Comparison of ENCODE assay signal across 9 mouse cellular contexts in genomic region chr10:80747410-80747809, GRCm38 (mm10). TPM values are rescaled to one million over a fixed set of nuclear protein-coding genes. Genes with fewer than 3 reads are reported as not detected.
A peak's percentile ranks its signal among the peaks of the same experiment; 100 is the strongest.
DNase-seq lines count a peak whose midpoint lies in the region; ATAC-seq and TF ChIP-seq lines count a peak whose summit lies in the region.
"Had no signal": no experiment of that assay in that cellular context is flagged by ENCODE, and none has a peak within 500 bp of the region (broad histone marks: within the 10 kb centered on the region; RNA-seq: fewer than 3 reads in every experiment).

No protein-coding gene starts in this region.

- peaks cover 11% of the 10 kb centered on the region; the same call in 1 of the 2 replicates for H3K4me1 ChIP-seq in lung, postnatal 0 days (ENCODE audit: insufficient read depth, low read depth, low read length)

- H3K4me3 ChIP-seq in gastrocnemius, adult 2 months = no peak overlapping the region
- no peak overlapping the region for H3K4me3 ChIP-seq in lung, postnatal 0 days (ENCODE audit: low read depth, low read length)
- H3K4me3 ChIP-seq: heart, embryonic 13.5 days had no signal

- no peak overlapping the region for H3K27ac ChIP-seq in gastrocnemius, adult 2 months
- H3K27ac ChIP-seq in lung, postnatal 0 days (ENCODE audit: low read length) = no peak overlapping the region
- H3K27ac ChIP-seq: heart, embryonic 13.5 days had no signal

- no peak for TF ChIP-seq EP300 in lung, postnatal 0 days (IDR thresholded peaks at IDR 0.05)

- WGBS in lung, postnatal 0 days = 9% methylated on average over 3 of the region's 3 CpGs

- no peaks in the 10 kb centered on the region for H3K9me3 ChIP-seq in lung, postnatal 0 days (ENCODE audit: low read length)
- H3K9me3 ChIP-seq: heart, embryonic 13.5 days had no signal

- H3K36me3 ChIP-seq in lung, postnatal 0 days (ENCODE audit: insufficient read depth, low read length) = no peaks in the 10 kb centered on the region
- H3K36me3 ChIP-seq: heart, embryonic 13.5 days had no signal

- no peak overlapping the region for H3K4me2 ChIP-seq in lung, postnatal 0 days (replicated peaks; ENCODE audit: low read depth, low read length)
- H3K4me2 ChIP-seq: heart, embryonic 13.5 days had no signal

- H3K27me3 ChIP-seq in lung, postnatal 0 days (replicated peaks; ENCODE audit: insufficient read depth, low read length) = no peaks in the 10 kb centered on the region
- H3K27me3 ChIP-seq: heart, embryonic 13.5 days had no signal

- TF ChIP-seq CTCF in gastrocnemius, adult 2 months (IDR thresholded peaks at IDR 0.05) = peak; percentile 99
- TF ChIP-seq CTCF in lung, postnatal 0 days (IDR thresholded peaks at IDR 0.05) = peak; percentile 97

- no peak overlapping the region for H3K9ac ChIP-seq in lung, postnatal 0 days (replicated peaks; ENCODE audit: low read depth)
- H3K9ac ChIP-seq: heart, embryonic 13.5 days had no signal

- ATAC-seq in lung, postnatal 0 days = no peak

- intact Hi-C loops in gastrocnemius, adult 2 months (cut with DNase I) = loop anchor here (1.0 to 5.0 kb wide), 4 partner anchors 27 to 245 kb away; partner anchors contain the start of gene Amh

- DNase-seq in 416B (ENCODE audit: low read depth) (peak; percentile 87), ES-CJ7 (ENCODE audit: low read depth, low spot score) (peak; percentile 82)
- peak; percentile 87 for DNase-seq in cerebellum, adult 9-10 months
- peak; percentile 86 for DNase-seq in gastrocnemius, adult 2 months
- DNase-seq in kidney, postnatal 4 days = peak; percentile 86 to 88
- DNase-seq in lung, postnatal 0 days (ENCODE audit: low spot score) = peak; percentile 91
- peak; percentile 74 to 83 for DNase-seq in right cerebral cortex, adult 2 months (ENCODE audit: low spot score in 2 of 2)
- DNase-seq in urinary bladder, postnatal 14 days (ENCODE audit: low spot score) = peak; percentile 79

RNA-seq across cellular contexts. Expression of gene Ap3d1, which starts 5.3 kb away (rescaled TPM):
- total RNA-seq in gastrocnemius, adult 2 months (2021) = 10 to 100 TPM; 27.0 to 33.5 TPM
- 49.3 and 58.2 TPM in 2 replicates for polyA plus RNA-seq in lung, postnatal 0 days (2015; fragmentation: Nextera tagmentation; extraction: Ambion mirVana)

RNA-seq across cellular contexts. Expression of gene Dot1l, which starts 7.6 kb away (rescaled TPM):
- 10 to 100 TPM; 19.9 to 23.1 TPM for total RNA-seq in gastrocnemius, adult 2 months (2021)
- polyA plus RNA-seq in lung, postnatal 0 days (2015; fragmentation: Nextera tagmentation; extraction: Ambion mirVana) = 7.4 and 9.6 TPM in 2 replicates

RNA-seq across cellular contexts. Expression of gene Izumo4, which starts 45.4 kb away (rescaled TPM):
- total RNA-seq in gastrocnemius, adult 2 months (2021) = 1 to 10 TPM; 2.6 to 3.0 TPM
- 28.7 and 28.8 TPM in 2 replicates for polyA plus RNA-seq in lung, postnatal 0 days (2015; fragmentation: Nextera tagmentation; extraction: Ambion mirVana)

RNA-seq across cellular contexts. Expression of gene Mob3a, which starts 45.6 kb away (rescaled TPM):
- total RNA-seq in gastrocnemius, adult 2 months (2021) = 1 to 10 TPM; 4.9 to 5.5 TPM
- 32.6 and 37.0 TPM in 2 replicates for polyA plus RNA-seq in lung, postnatal 0 days (2015; fragmentation: Nextera tagmentation; extraction: Ambion mirVana)

RNA-seq across cellular contexts. Expression of gene Sf3a2, which starts 50.6 kb away (rescaled TPM):
- 10 to 100 TPM; 28.9 to 29.1 TPM for total RNA-seq in gastrocnemius, adult 2 months (2021)
- 27.0 and 29.4 TPM in 2 replicates for polyA plus RNA-seq in lung, postnatal 0 days (2015; fragmentation: Nextera tagmentation; extraction: Ambion mirVana)
